Mouse (Mus musculus) left cerebral cortex, postnatal 4 days (tissue): ENCODE measurements around the gene Fam163b. TPM values are rescaled to one million over a fixed set of nuclear protein-coding genes. Genes with fewer than 3 reads are reported as not detected.

ENCODE experiments used
- DNase-seq: peaks from one replicate; pipeline ENCODE4 v3.0.0-alpha.2; 2022
- intact Hi-C: fragments of 180-260 bp; cut with DNase I; formaldehyde crosslinking; loops from one replicate; pipeline ENCODE4 v1.15.1; 2025
- total RNA-seq, 2 experiments: library from RNA; stranded (reverse); gene quantifications; 2 replicates each; pipeline ENCODE4 v1.2.3; 2021

The Fam163b gene
- 10 to 100 TPM; 55.8 to 61.9 TPM for total RNA-seq

GRCm38 (mm10) chr2:27141950-27142693, at the start of gene Fam163b:
Gene Fam163b (minus strand): TSS chr2:27142491.
- peak; percentile 21 for DNase-seq
- intact Hi-C loops: no loop called here

GRCm38 (mm10) chr2:27189994-27190393, 47.7 kb upstream of the Fam163b start:
- intact Hi-C loops: no loop called here
- DNase-seq: no peak

- no peak for DNase-seq
These were observed 45.2 kb upstream of the Fam163b start for GRCm38 (mm10) chr2:27187531-27187930.

GRCm38 (mm10) chr2:27183734-27184133, 41.4 kb upstream of the Fam163b start:
- intact Hi-C loops: no loop called here

More at GRCm38 (mm10) chr2:27187531-27187930, 45.2 kb upstream of the Fam163b start:
- intact Hi-C loops: no loop called here

GRCm38 (mm10) chr2:27181907-27182306, 39.6 kb upstream of the Fam163b start:
- intact Hi-C loops: no loop called here
- DNase-seq: no peak

More at GRCm38 (mm10) chr2:27183734-27184133, 41.4 kb upstream of the Fam163b start:
- DNase-seq: no peak

GRCm38 (mm10) chr2:27179101-27179500, 36.8 kb upstream of the Fam163b start:
- no peak for DNase-seq
- intact Hi-C loops: no loop called here

GRCm38 (mm10) chr2:27175696-27176267, 33.5 kb upstream of the Fam163b start:
- DNase-seq: peak; percentile 35
- intact Hi-C loops: no loop called here

- intact Hi-C loops: no loop called here
- DNase-seq: no peak
These were observed 32.0 kb upstream of the Fam163b start for GRCm38 (mm10) chr2:27174242-27174641.

- DNase-seq: no peak
- intact Hi-C loops: no loop called here
These were observed 24.7 kb upstream of the Fam163b start for GRCm38 (mm10) chr2:27166999-27167398.

GRCm38 (mm10) chr2:27166074-27166473, 23.8 kb upstream of the Fam163b start:
- no peak for DNase-seq
- intact Hi-C loops: no loop called here

GRCm38 (mm10) chr2:27164796-27165590, 22.7 kb upstream of the Fam163b start, which contains the start of gene Dbh:
Gene Dbh (plus strand): TSS chr2:27165233.
- intact Hi-C loops: no loop called here
- no peak for DNase-seq

- no peak for DNase-seq
- intact Hi-C loops: no loop called here
These were observed 21.6 kb upstream of the Fam163b start for GRCm38 (mm10) chr2:27163851-27164250.

GRCm38 (mm10) chr2:27162656-27163055, 20.4 kb upstream of the Fam163b start:
- intact Hi-C loops: no loop called here

GRCm38 (mm10) chr2:27161526-27161925, 19.2 kb upstream of the Fam163b start:
- no peak for DNase-seq
- intact Hi-C loops: no loop called here

More at GRCm38 (mm10) chr2:27162656-27163055, 20.4 kb upstream of the Fam163b start:
- no peak for DNase-seq

- intact Hi-C loops: no loop called here
- no peak for DNase-seq
These were observed 14.3 kb upstream of the Fam163b start for GRCm38 (mm10) chr2:27156596-27156995.

GRCm38 (mm10) chr2:27154466-27155185, 12.3 kb upstream of the Fam163b start:
- intact Hi-C loops: no loop called here
- peak; percentile 60 for DNase-seq

GRCm38 (mm10) chr2:27149457-27149856, 7.2 kb upstream of the Fam163b start:
- DNase-seq: no peak

GRCm38 (mm10) chr2:27146840-27147239, 4.5 kb upstream of the Fam163b start:
- no peak for DNase-seq
- intact Hi-C loops: no loop called here

More at GRCm38 (mm10) chr2:27149457-27149856, 7.2 kb upstream of the Fam163b start:
- intact Hi-C loops: no loop called here

- DNase-seq: no peak
- intact Hi-C loops: no loop called here
These were observed 2.7 kb upstream of the Fam163b start for GRCm38 (mm10) chr2:27144957-27145356.

- intact Hi-C loops: no loop called here
- no peak for DNase-seq
These were observed 3.9 kb downstream of the Fam163b start for GRCm38 (mm10) chr2:27138356-27138755.

GRCm38 (mm10) chr2:27136789-27137188, 5.5 kb downstream of the Fam163b start:
- no peak for DNase-seq
- intact Hi-C loops: no loop called here
